Mouse (Mus musculus) limb, embryonic 13.5 days (tissue): Measurements from ENCODE around the gene Dtl. TPM values are rescaled to one million over a fixed set of nuclear protein-coding genes. Genes with fewer than 3 reads are reported as not detected.

Experiments used
- ATAC-seq: fragments of 200-750 bp; cut with Nextera tagmentation; 2 replicates; pipeline ENCODE4 v1.8.0; 2017; ENCODE audit warnings: low read depth, moderate number of reproducible peaks, moderate TSS enrichment; ENCODE audit not compliant: low FRiP score
- H3K27ac ChIP-seq: fragments of 300-500 bp; sonication (generic); 2 replicates; pipeline ENCODE4 v1.5.1; 2015; ENCODE audit warnings: inconsistent platforms, mild to moderate bottlenecking, moderate library complexity
- H3K27me3 ChIP-seq: fragments of 300-500 bp; sonication (generic); 2 replicates; pipeline ENCODE4 v1.6.1; 2015; ENCODE audit warnings: mild to moderate bottlenecking, inconsistent platforms
- H3K36me3 ChIP-seq: fragments of 300-500 bp; sonication (generic); 2 replicates; pipeline ENCODE4 v1.6.1; 2015; ENCODE audit warnings: inconsistent platforms, mild to moderate bottlenecking, moderate library complexity
- H3K4me1 ChIP-seq: fragments of 300-500 bp; sonication (generic); 2 replicates; pipeline ENCODE4 v1.6.1; 2015; ENCODE audit warnings: inconsistent platforms
- H3K4me2 ChIP-seq: fragments of 300-500 bp; sonication (generic); replicated peaks from 2 replicates; pipeline ENCODE4 v1.6.1; 2015; ENCODE audit warnings: inconsistent platforms, mild to moderate bottlenecking, moderate library complexity
- H3K4me3 ChIP-seq: fragments of 300-500 bp; sonication (generic); 2 replicates; pipeline ENCODE4 v1.5.1; 2015; ENCODE audit warnings: moderate library complexity, mild to moderate bottlenecking, inconsistent platforms
- H3K9ac ChIP-seq: fragments of 300-500 bp; sonication (generic); 2 replicates; pipeline ENCODE4 v1.6.1; 2015; ENCODE audit warnings: mild to moderate bottlenecking, inconsistent platforms
- H3K9me3 ChIP-seq: fragments of 300-500 bp; sonication (generic); 2 replicates; pipeline ENCODE4 v1.6.1; 2016; ENCODE audit warnings: inconsistent platforms
- WGBS: fragments of 180-500 bp; shearing (Covaris S2); methylation state at CpG from one replicate; pipeline ENCODE4 v1.1.7; 2015; 5-methylcytosine and 5-hydroxymethylcytosine counted together
- polyA plus RNA-seq: library from polyadenylated mRNA; unstranded; fragments of >200 nt; fragmentation: Nextera tagmentation; extraction: Ambion mirVana; gene quantifications from 2 replicates; pipeline ENCODE4 v1.2.1, GENCODE M21; 2015

Dtl gene
- polyA plus RNA-seq, 1 experiment from 2014 or later: 68.1 TPM

DNA sequence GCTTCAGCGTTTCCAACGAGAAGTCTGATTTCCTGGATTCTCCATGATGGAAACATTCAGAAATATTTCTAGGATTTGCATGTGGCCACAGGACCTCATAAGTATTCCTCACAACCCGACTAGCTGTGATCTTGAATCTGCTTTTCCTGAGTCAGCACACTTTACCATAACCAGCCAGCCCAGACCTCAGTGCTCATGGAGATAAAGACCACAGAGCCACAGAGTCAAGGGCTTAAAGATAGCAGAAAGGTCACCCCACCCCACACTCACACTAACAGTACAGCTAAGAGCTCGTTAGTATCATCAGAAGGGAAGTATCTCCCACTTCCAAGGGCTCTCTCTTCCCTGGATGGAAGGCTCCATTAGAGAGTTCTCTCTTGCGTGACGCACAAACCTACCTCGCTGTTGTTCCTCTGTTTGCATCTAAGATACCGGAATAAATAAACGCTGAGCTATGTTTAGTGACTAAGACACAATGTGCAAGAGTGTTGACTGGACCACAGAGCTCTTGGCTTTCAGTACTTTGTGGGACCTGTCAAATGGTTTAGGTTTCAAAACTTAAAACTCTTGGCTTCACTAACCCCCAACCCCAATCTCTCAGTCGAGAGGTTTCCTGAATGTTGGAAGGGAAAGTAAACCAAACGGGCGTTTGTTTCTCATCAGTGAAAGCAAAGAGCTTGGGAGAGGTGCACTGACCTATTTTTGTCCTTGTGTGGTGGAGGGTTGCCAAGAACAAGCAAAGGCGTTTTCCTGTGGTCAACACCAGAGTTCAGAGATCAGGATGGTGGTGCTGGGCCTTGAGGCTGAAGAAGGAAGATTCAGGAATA is 81.7 kb downstream of the Dtl start:
- no peaks in the 10 kb centered on the region for H3K9me3 ChIP-seq
- H3K4me1 ChIP-seq: 0 out of 2 replicates have a peak, but pooled peaks cover 4% of the 10 kb centered on the region
- H3K4me3 ChIP-seq: no peak overlapping the region
- H3K9ac ChIP-seq: no peak overlapping the region
- no peak overlapping the region for H3K4me2 ChIP-seq
- ATAC-seq: no peak
- no peaks in the 10 kb centered on the region; the same call in 1 of the 2 replicates for H3K27me3 ChIP-seq
- no peak overlapping the region for H3K27ac ChIP-seq
- no peaks in the 10 kb centered on the region for H3K36me3 ChIP-seq
- 77% methylated on average over 13 of the region's 13 CpGs for WGBS

DNA sequence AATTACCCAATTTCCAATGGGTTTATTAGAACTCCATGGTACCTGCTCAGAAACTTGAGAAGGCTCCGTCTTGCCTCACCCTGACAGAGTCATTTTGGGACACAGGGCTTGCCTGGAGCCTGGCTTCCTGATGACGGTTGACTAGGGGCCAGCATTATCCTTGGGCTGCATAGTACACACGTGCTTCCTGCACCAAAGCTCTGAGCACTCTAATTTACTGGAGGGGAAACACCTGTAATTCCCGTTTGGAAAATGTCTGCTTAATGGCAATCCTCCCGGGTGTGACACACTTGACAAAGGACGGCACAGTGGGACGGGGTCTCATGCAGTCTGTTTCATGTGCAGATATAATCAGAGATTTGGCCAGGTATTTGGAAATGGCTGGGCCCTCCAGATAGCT is 84.9 kb downstream of the Dtl start:
- Histone ChIP-seq H3K9me3 (no peaks in the 10 kb centered on the region), H3K4me3 (no peak overlapping the region), H3K36me3 (no peaks in the 10 kb centered on the region), H3K27me3 (no peaks in the 10 kb centered on the region; the same call in 1 of the 2 replicates), H3K4me1 (0 out of 2 replicates have a peak, but pooled peaks cover 4% of the 10 kb centered on the region), H3K9ac (no peak overlapping the region), H3K4me2 (no peak overlapping the region), H3K27ac (no peak overlapping the region)
- no peak for ATAC-seq
- 40% methylated on average over 7 of the region's 7 CpGs for WGBS

Other genes starting within 250 kb of the Dtl start
- 20.7 and 21.5 TPM in 2 replicates for gene Tmem206, start 249.6 kb downstream of the Dtl start, polyA plus RNA-seq
- gene Ppp2r5a, start 172.3 kb downstream of the Dtl start, polyA plus RNA-seq: 11.8 and 12.4 TPM in 2 replicates
- 61.9 and 65.4 TPM in 2 replicates for gene Ints7, start 92 bp upstream of the Dtl start, polyA plus RNA-seq
- 25.4 and 26.5 TPM in 2 replicates for gene Lpgat1, start 142.3 kb upstream of the Dtl start, polyA plus RNA-seq
- 28.4 and 31.2 TPM in 2 replicates for gene Nek2, start 245.9 kb upstream of the Dtl start, polyA plus RNA-seq